Mouse (Mus musculus): ENCODE data around the gene Scin. TPM values are rescaled to one million over a fixed set of nuclear protein-coding genes. Genes with fewer than 3 reads are reported as not detected.

Gene Scin
- polyA plus RNA-seq, 1 experiment from 2014 or later: 0.21 TPM

DNA sequence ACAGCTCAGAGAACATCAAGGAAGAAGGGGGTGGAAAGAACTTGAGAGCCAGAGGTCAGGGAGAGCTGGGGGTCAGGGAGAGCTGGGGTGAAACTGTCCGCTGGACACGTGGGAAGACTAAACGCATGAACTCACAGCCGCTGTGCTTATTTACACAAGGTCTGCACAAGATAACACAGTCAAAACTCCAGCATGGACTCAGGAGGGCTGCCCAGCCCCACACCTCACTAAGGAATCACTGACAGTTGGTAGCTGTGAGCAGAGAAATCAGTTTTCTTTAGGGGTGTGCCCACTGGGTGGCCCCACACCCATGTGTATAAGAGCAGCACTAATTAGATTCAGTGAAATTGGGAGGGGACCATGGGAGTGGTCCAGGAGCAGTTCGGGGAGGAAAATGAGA, 27.2 kb downstream of the Scin start:
- Histone ChIP-seq H3K4me2 (ENCODE audit: low read depth, low read length) (no peak overlapping the region), H3K27me3 (ENCODE audit: control insufficient read depth, insufficient read depth, low read length) (no peaks in the 10 kb centered on the region), H3K4me3 (ENCODE audit: low read depth, low read length) (no peak overlapping the region), H3K27ac (replicated peaks; ENCODE audit: low read depth, low read length) (no peak overlapping the region), H3K4me1 (ENCODE audit: control insufficient read depth, insufficient read depth, low read length) (no peaks in the 10 kb centered on the region), H3K9ac (replicated peaks; ENCODE audit: low read length) (no peak overlapping the region), H3K9me3 (replicated peaks; ENCODE audit: control insufficient read depth, low read length) (no peaks in the 10 kb centered on the region), H3K36me3 (replicated peaks; ENCODE audit: control insufficient read depth, insufficient read depth, low read depth, low read length) (no peaks in the 10 kb centered on the region)
- no peak for DNase-seq (ENCODE audit: low spot score)
- 63% methylated on average over 5 of the region's 5 CpGs for WGBS
- no peak for ATAC-seq (replicated peaks; ENCODE audit: insufficient number of reproducible peaks, low FRiP score, low TSS enrichment, low read depth)

DNA sequence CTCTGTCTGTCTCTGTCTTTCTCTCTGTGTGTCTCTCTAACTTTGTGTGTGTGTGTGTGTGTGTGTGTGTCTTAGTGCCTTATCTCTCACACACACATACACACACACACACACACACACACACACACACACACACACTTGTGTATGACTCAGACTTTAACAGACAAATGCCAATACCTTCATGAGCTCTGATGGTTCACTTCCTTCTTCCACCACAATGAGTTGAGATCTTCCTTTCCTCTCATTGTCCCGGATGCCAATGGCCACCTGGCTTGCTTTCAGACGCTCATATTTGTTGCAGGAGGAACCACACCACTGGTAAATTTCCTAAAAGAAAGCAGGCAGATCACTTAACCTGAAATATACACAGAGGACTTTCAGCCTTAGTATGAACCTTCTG, 29.3 kb downstream of the Scin start:
- H3K4me2 ChIP-seq (ENCODE audit: low read depth, low read length): no peak overlapping the region
- H3K27ac ChIP-seq (replicated peaks; ENCODE audit: low read depth, low read length): no peak overlapping the region
- H3K9ac ChIP-seq (replicated peaks; ENCODE audit: low read length): no peak overlapping the region
- H3K27me3 ChIP-seq (ENCODE audit: control insufficient read depth, insufficient read depth, low read length): no peaks in the 10 kb centered on the region
- no peaks in the 10 kb centered on the region for H3K4me1 ChIP-seq (ENCODE audit: control insufficient read depth, insufficient read depth, low read length)
- 81% methylated on average over 2 of the region's 2 CpGs for WGBS
- H3K9me3 ChIP-seq (replicated peaks; ENCODE audit: control insufficient read depth, low read length): no peaks in the 10 kb centered on the region
- no peak for ATAC-seq (replicated peaks; ENCODE audit: insufficient number of reproducible peaks, low FRiP score, low TSS enrichment, low read depth)
- no peak for DNase-seq (ENCODE audit: low spot score)
- no peaks in the 10 kb centered on the region for H3K36me3 ChIP-seq (replicated peaks; ENCODE audit: control insufficient read depth, insufficient read depth, low read depth, low read length)
- no peak overlapping the region for H3K4me3 ChIP-seq (ENCODE audit: low read depth, low read length)

GRCm38 (mm10) chr12:40102359-40102758, 31.7 kb downstream of the Scin start:
- ATAC-seq (replicated peaks; ENCODE audit: insufficient number of reproducible peaks, low FRiP score, low TSS enrichment, low read depth) (no peak), DNase-seq (ENCODE audit: low spot score) (no peak)
- Histone ChIP-seq H3K27ac (replicated peaks; ENCODE audit: low read depth, low read length) (no peak overlapping the region), H3K27me3 (ENCODE audit: control insufficient read depth, insufficient read depth, low read length) (no peaks in the 10 kb centered on the region), H3K36me3 (replicated peaks; ENCODE audit: control insufficient read depth, insufficient read depth, low read depth, low read length) (no peaks in the 10 kb centered on the region), H3K4me2 (ENCODE audit: low read depth, low read length) (no peak overlapping the region), H3K9me3 (replicated peaks; ENCODE audit: control insufficient read depth, low read length) (no peaks in the 10 kb centered on the region), H3K9ac (replicated peaks; ENCODE audit: low read length) (no peak overlapping the region), H3K4me1 (ENCODE audit: control insufficient read depth, insufficient read depth, low read length) (no peaks in the 10 kb centered on the region), H3K4me3 (ENCODE audit: low read depth, low read length) (no peak overlapping the region)
- 94% methylated on average over 2 of the region's 2 CpGs for WGBS

DNA sequence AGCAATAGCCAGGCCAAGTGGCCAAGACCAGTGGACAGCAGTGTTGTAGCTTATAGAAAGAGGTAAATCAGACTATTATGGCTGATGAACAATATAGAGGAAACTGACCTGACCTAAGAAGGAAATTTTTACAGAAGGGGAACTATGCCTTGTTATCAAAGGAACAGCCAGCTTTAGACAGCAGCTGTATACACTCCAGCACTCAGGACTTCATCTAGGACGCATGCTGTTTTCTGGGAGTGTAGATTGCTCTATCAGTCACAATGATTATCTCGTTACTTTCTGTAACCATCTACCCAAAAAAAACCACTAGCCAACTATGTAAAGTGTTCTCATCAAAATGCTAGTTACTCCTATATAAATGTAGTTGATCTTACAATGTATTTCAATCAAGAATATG, 34.6 kb downstream of the Scin start:
- H3K9ac ChIP-seq (replicated peaks; ENCODE audit: low read length): no peak overlapping the region
- H3K9me3 ChIP-seq (replicated peaks; ENCODE audit: control insufficient read depth, low read length): no peaks in the 10 kb centered on the region
- ATAC-seq (replicated peaks; ENCODE audit: insufficient number of reproducible peaks, low FRiP score, low TSS enrichment, low read depth): no peak
- no peaks in the 10 kb centered on the region for H3K36me3 ChIP-seq (replicated peaks; ENCODE audit: control insufficient read depth, insufficient read depth, low read depth, low read length)
- 89% methylated on average over 2 of the region's 2 CpGs for WGBS
- no peaks in the 10 kb centered on the region for H3K4me1 ChIP-seq (ENCODE audit: control insufficient read depth, insufficient read depth, low read length)
- no peak overlapping the region for H3K4me3 ChIP-seq (ENCODE audit: low read depth, low read length)
- no peak overlapping the region for H3K4me2 ChIP-seq (ENCODE audit: low read depth, low read length)
- DNase-seq (ENCODE audit: low spot score): no peak
- no peak overlapping the region for H3K27ac ChIP-seq (replicated peaks; ENCODE audit: low read depth, low read length)
- H3K27me3 ChIP-seq (ENCODE audit: control insufficient read depth, insufficient read depth, low read length): no peaks in the 10 kb centered on the region

DNA sequence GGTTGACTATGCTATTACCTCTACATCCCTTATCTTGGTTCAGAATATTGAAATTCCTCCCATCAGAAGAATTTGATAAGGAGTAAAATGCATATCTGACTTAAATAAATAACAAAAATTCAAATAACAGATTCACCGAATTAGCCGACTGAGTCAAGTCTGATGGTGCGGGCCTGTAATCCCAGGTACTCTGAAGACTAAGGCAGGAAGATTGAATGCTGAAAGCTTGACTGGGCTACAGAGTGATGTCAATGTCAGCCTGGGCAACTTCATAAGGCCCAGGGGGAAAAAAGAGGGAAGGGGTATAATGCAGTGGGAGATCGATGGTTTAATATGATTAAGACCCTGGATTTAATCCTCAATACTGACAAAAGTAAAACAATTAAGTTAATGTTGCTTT, 36.6 kb downstream of the Scin start:
- 93% methylated on average over 4 of the region's 4 CpGs for WGBS
- no peak overlapping the region for H3K27ac ChIP-seq (replicated peaks; ENCODE audit: low read depth, low read length)

GRCm38 (mm10) chr12:40097023-40097422, 37.0 kb downstream of the Scin start:
- no peak overlapping the region for H3K4me3 ChIP-seq (ENCODE audit: low read depth, low read length)
- no peaks in the 10 kb centered on the region for H3K9me3 ChIP-seq (replicated peaks; ENCODE audit: control insufficient read depth, low read length)
- no peaks in the 10 kb centered on the region for H3K36me3 ChIP-seq (replicated peaks; ENCODE audit: control insufficient read depth, insufficient read depth, low read depth, low read length)
- ATAC-seq (replicated peaks; ENCODE audit: insufficient number of reproducible peaks, low FRiP score, low TSS enrichment, low read depth): no peak
- 85% methylated on average over 5 of the region's 5 CpGs for WGBS
- H3K4me1 ChIP-seq (ENCODE audit: control insufficient read depth, insufficient read depth, low read length): no peaks in the 10 kb centered on the region
- no peak for DNase-seq (ENCODE audit: low spot score)
- no peaks in the 10 kb centered on the region for H3K27me3 ChIP-seq (ENCODE audit: control insufficient read depth, insufficient read depth, low read length)
- no peak overlapping the region for H3K9ac ChIP-seq (replicated peaks; ENCODE audit: low read length)
- no peak overlapping the region for H3K27ac ChIP-seq (replicated peaks; ENCODE audit: low read depth, low read length)
- no peak overlapping the region for H3K4me2 ChIP-seq (ENCODE audit: low read depth, low read length)

More for the DNA sequence above, 36.6 kb downstream of the Scin start:
- no peak overlapping the region for H3K4me2 ChIP-seq (ENCODE audit: low read depth, low read length)
- no peaks in the 10 kb centered on the region for H3K9me3 ChIP-seq (replicated peaks; ENCODE audit: control insufficient read depth, low read length)
- no peaks in the 10 kb centered on the region for H3K27me3 ChIP-seq (ENCODE audit: control insufficient read depth, insufficient read depth, low read length)
- H3K4me3 ChIP-seq (ENCODE audit: low read depth, low read length): no peak overlapping the region
- no peaks in the 10 kb centered on the region for H3K36me3 ChIP-seq (replicated peaks; ENCODE audit: control insufficient read depth, insufficient read depth, low read depth, low read length)
- no peak for DNase-seq (ENCODE audit: low spot score)
- no peak overlapping the region for H3K9ac ChIP-seq (replicated peaks; ENCODE audit: low read length)
- H3K4me1 ChIP-seq (ENCODE audit: control insufficient read depth, insufficient read depth, low read length): no peaks in the 10 kb centered on the region
- ATAC-seq (replicated peaks; ENCODE audit: insufficient number of reproducible peaks, low FRiP score, low TSS enrichment, low read depth): no peak

GRCm38 (mm10) chr12:40096453-40096852, 37.6 kb downstream of the Scin start:
- WGBS: 93% methylated on average over 3 of the region's 3 CpGs
- Histone ChIP-seq H3K27ac (replicated peaks; ENCODE audit: low read depth, low read length) (no peak overlapping the region), H3K27me3 (ENCODE audit: control insufficient read depth, insufficient read depth, low read length) (no peaks in the 10 kb centered on the region), H3K4me1 (ENCODE audit: control insufficient read depth, insufficient read depth, low read length) (no peaks in the 10 kb centered on the region), H3K4me3 (ENCODE audit: low read depth, low read length) (no peak overlapping the region), H3K9ac (replicated peaks; ENCODE audit: low read length) (no peak overlapping the region), H3K4me2 (ENCODE audit: low read depth, low read length) (no peak overlapping the region), H3K9me3 (replicated peaks; ENCODE audit: control insufficient read depth, low read length) (no peaks in the 10 kb centered on the region), H3K36me3 (replicated peaks; ENCODE audit: control insufficient read depth, insufficient read depth, low read depth, low read length) (no peaks in the 10 kb centered on the region)
- DNase-seq (ENCODE audit: low spot score) (no peak), ATAC-seq (replicated peaks; ENCODE audit: insufficient number of reproducible peaks, low FRiP score, low TSS enrichment, low read depth) (no peak)

- no peak overlapping the region for H3K27ac ChIP-seq (replicated peaks; ENCODE audit: low read depth, low read length)
- H3K4me3 ChIP-seq (ENCODE audit: low read depth, low read length): no peak overlapping the region
- H3K9ac ChIP-seq (replicated peaks; ENCODE audit: low read length): no peak overlapping the region
- no peaks in the 10 kb centered on the region for H3K9me3 ChIP-seq (replicated peaks; ENCODE audit: control insufficient read depth, low read length)
- H3K27me3 ChIP-seq (ENCODE audit: control insufficient read depth, insufficient read depth, low read length): no peaks in the 10 kb centered on the region
- no peak overlapping the region for H3K4me2 ChIP-seq (ENCODE audit: low read depth, low read length)
- 81% methylated on average over 3 of the region's 3 CpGs for WGBS
- no peak for ATAC-seq (replicated peaks; ENCODE audit: insufficient number of reproducible peaks, low FRiP score, low TSS enrichment, low read depth)
- no peaks in the 10 kb centered on the region for H3K4me1 ChIP-seq (ENCODE audit: control insufficient read depth, insufficient read depth, low read length)
- no peak for DNase-seq (ENCODE audit: low spot score)
- H3K36me3 ChIP-seq (replicated peaks; ENCODE audit: control insufficient read depth, insufficient read depth, low read depth, low read length): no peaks in the 10 kb centered on the region
Measured at GRCm38 (mm10) chr12:40090017-40090416, 44.0 kb downstream of the Scin start.

Data from embryonic facial prominence, embryonic 11.5 days (tissue).